Mouse (Mus musculus) intestine, embryonic 16.5 days (tissue): ENCODE measurements around the gene Ero1lb. TPM values are rescaled to one million over a fixed set of nuclear protein-coding genes. Genes with fewer than 3 reads are reported as not detected.
"Not testable (repeated sequence)": the region's sequence is repeated elsewhere in the genome, so short reads cannot be mapped to it uniquely, and the experiment has no call there.

ENCODE experiments used
- ATAC-seq: fragments of 200-750 bp; cut with Nextera tagmentation; 2 replicates; pipeline ENCODE4 v1.8.0; 2017; ENCODE audit warnings: moderate TSS enrichment, moderate library complexity
- H3K27ac ChIP-seq: fragments of 300-500 bp; sonication (generic); 2 replicates; pipeline ENCODE4 v1.5.1; 2014; ENCODE audit warnings: mild to moderate bottlenecking, low read length
- H3K27me3 ChIP-seq: fragments of 300-500 bp; sonication (generic); replicated peaks from 2 replicates; pipeline ENCODE4 v1.6.1; 2014; ENCODE audit warnings: low read length, control low read depth, mixed read lengths; ENCODE audit not compliant: control insufficient read depth, insufficient read depth
- H3K36me3 ChIP-seq: fragments of 300-500 bp; sonication (generic); 2 replicates; pipeline ENCODE4 v1.6.1; 2014; ENCODE audit warnings: low read length, control low read depth; ENCODE audit not compliant: control insufficient read depth, insufficient read depth
- H3K4me1 ChIP-seq: fragments of 300-500 bp; sonication (generic); 2 replicates; pipeline ENCODE4 v1.6.1; 2014; ENCODE audit warnings: low read length, control low read depth, mixed read lengths; ENCODE audit not compliant: control insufficient read depth, insufficient read depth
- H3K4me2 ChIP-seq: fragments of 300-500 bp; sonication (generic); 2 replicates; pipeline ENCODE4 v1.6.1; 2014; ENCODE audit warnings: low read depth, low read length, control low read depth
- H3K4me3 ChIP-seq: fragments of 300-500 bp; sonication (generic); 2 replicates; pipeline ENCODE4 v1.5.1; 2014; ENCODE audit warnings: mild to moderate bottlenecking, low read length
- H3K9ac ChIP-seq: fragments of 300-500 bp; sonication (generic); 2 replicates; pipeline ENCODE4 v1.6.1; 2014; ENCODE audit warnings: low read depth, low read length
- H3K9me3 ChIP-seq: fragments of 300-500 bp; sonication (generic); 2 replicates; pipeline ENCODE4 v1.6.1; 2016; ENCODE audit warnings: low read length, control low read depth; ENCODE audit not compliant: control insufficient read depth
- WGBS: fragments of 180-500 bp; shearing (Covaris S2); extraction: QIAGEN DNeasy Blood & Tissue Kit; methylation state at CpG from one replicate; pipeline ENCODE4 v1.1.7; 2014; 5-methylcytosine and 5-hydroxymethylcytosine counted together
- polyA plus RNA-seq: library from polyadenylated mRNA; unstranded; fragments of >200 nt; fragmentation: Nextera tagmentation; extraction: Ambion mirVana; gene quantifications from 2 replicates; pipeline ENCODE4 v1.2.1, GENCODE M21; 2015

The Ero1lb gene
- polyA plus RNA-seq, 1 experiment from 2014 or later, result 8.0 TPM

GRCm38 (mm10) chr13:12650020-12650876, 84.6 kb downstream of the Ero1lb start:
- Histone ChIP-seq H3K4me3 (peak overlapping the region; percentile 48), H3K4me2 (peak overlapping the region; percentile 58)
- under 1% methylated on average over 53 of the region's 79 CpGs for WGBS
- ATAC-seq, result peak; percentile 96
- H3K4me1 ChIP-seq, H3K36me3 ChIP-seq, H3K27me3 ChIP-seq, H3K9ac ChIP-seq, H3K27ac ChIP-seq, H3K9me3 ChIP-seq: not testable (repeated sequence)

- WGBS, result 0% methylated on average over 10 of the region's 13 CpGs
- not testable (repeated sequence) for H3K36me3 ChIP-seq
- peak; percentile 68 for ATAC-seq
Measured at GRCm38 (mm10) chr13:12650877-12651176, 85.2 kb downstream of the Ero1lb start.

More at GRCm38 (mm10) chr13:12650877-12651176, 85.2 kb downstream of the Ero1lb start:
- H3K4me3 ChIP-seq, result peak overlapping the region; percentile 40
- not testable (repeated sequence) for H3K27ac ChIP-seq, H3K9ac ChIP-seq, H3K4me1 ChIP-seq, H3K9me3 ChIP-seq, H3K27me3 ChIP-seq
- H3K4me2 ChIP-seq, result peak overlapping the region; percentile 58

Other genes with a start within 250 kb of the Ero1lb start
- 2.0 and 3.5 TPM in 2 replicates for gene Actn2, start 225.1 kb upstream of the Ero1lb start, polyA plus RNA-seq
- 10.8 and 11.2 TPM in 2 replicates for gene Heatr1, start 170.8 kb upstream of the Ero1lb start, polyA plus RNA-seq
- gene Lgals8, start 100.9 kb upstream of the Ero1lb start, polyA plus RNA-seq, result 39.3 and 42.5 TPM in 2 replicates
- 1.7 TPM in 2 replicates for gene Edaradd, start 45.4 kb upstream of the Ero1lb start, polyA plus RNA-seq
- not detected in 2 replicates for gene Prl2c3, start 234.2 kb downstream of the Ero1lb start, polyA plus RNA-seq